ENCODE assay signal across 8 mouse cellular contexts in genomic region chr9:75038357-75038688, GRCm38 (mm10). TPM values are rescaled to one million over a fixed set of nuclear protein-coding genes. Genes with fewer than 3 reads are reported as not detected.
DNase-seq lines count a peak whose midpoint lies in the region; ATAC-seq and TF ChIP-seq lines count a peak whose summit lies in the region.

No protein-coding gene starts in this region.

- peak overlapping the region; percentile 95 for H3K4me3 ChIP-seq in liver, adult 2 months (ENCODE audit: insufficient read depth, low read depth, low read length)
- H3K4me3 ChIP-seq in embryonic facial prominence, embryonic 11.5 days (ENCODE audit: low read depth, low read length): peak overlapping the region; percentile 96
- peak overlapping the region; percentile 67 for H3K4me3 ChIP-seq in intestine, embryonic 15.5 days (replicated peaks)
- peak overlapping the region; percentile 97 for H3K4me3 ChIP-seq in neural tube, embryonic 13.5 days

- no peak for TF ChIP-seq CTCF in liver, adult 2 months (IDR thresholded peaks at IDR 0.05; ENCODE audit: low read depth, low read length)

- peaks cover 3% of the 10 kb centered on the region for H3K36me3 ChIP-seq in liver, adult 2 months (ENCODE audit: control insufficient read depth, insufficient read depth, low read length)
- H3K36me3 ChIP-seq in embryonic facial prominence, embryonic 11.5 days (replicated peaks; ENCODE audit: control insufficient read depth, insufficient read depth, low read depth, low read length): no peaks in the 10 kb centered on the region
- H3K36me3 ChIP-seq in intestine, embryonic 15.5 days: 0 out of 2 replicates have a peak, but pooled peaks cover 3% of the 10 kb centered on the region
- no peaks in the 10 kb centered on the region for H3K36me3 ChIP-seq in neural tube, embryonic 13.5 days

- H3K4me2 ChIP-seq in embryonic facial prominence, embryonic 11.5 days (ENCODE audit: low read depth, low read length): peak overlapping the region; percentile 49
- peak overlapping the region; percentile 61 for H3K4me2 ChIP-seq in intestine, embryonic 15.5 days (replicated peaks)
- H3K4me2 ChIP-seq in neural tube, embryonic 13.5 days: peak overlapping the region; percentile 81

- H3K79me2 ChIP-seq in liver, adult 2 months (ENCODE audit: control insufficient read depth, insufficient read depth, low read length): peaks cover 8% of the 10 kb centered on the region; the same call in 1 of the 2 replicates

- under 1% methylated on average over 10 of the region's 10 CpGs for WGBS in liver, adult 2 months
- 1% methylated on average over 10 of the region's 10 CpGs for WGBS in embryonic facial prominence, embryonic 11.5 days
- 1% methylated on average over 10 of the region's 10 CpGs for WGBS in intestine, embryonic 15.5 days
- WGBS in neural tube, embryonic 13.5 days: 1% methylated on average over 10 of the region's 10 CpGs

- peak; percentile 44 for DNase-seq in liver, adult 2 months (ENCODE audit: extremely low read depth, low read depth, low spot score)
- no peak for DNase-seq in liver
- DNase-seq in embryonic facial prominence, embryonic 11.5 days (ENCODE audit: low spot score): no peak
- DNase-seq in embryo, embryonic 10 days (ENCODE audit: low spot score): no peak
- no peak for DNase-seq in ovary, postnatal 14 days (ENCODE audit: low spot score)
- no peak for DNase-seq in left cerebral cortex, adult 11 months (ENCODE audit: low spot score)

- peaks cover 30% of the 10 kb centered on the region for H3K4me1 ChIP-seq in liver, adult 2 months (ENCODE audit: control insufficient read depth, insufficient read depth, low read length)
- H3K4me1 ChIP-seq in embryonic facial prominence, embryonic 11.5 days (ENCODE audit: control insufficient read depth, insufficient read depth, low read length): no peaks in the 10 kb centered on the region
- peaks cover 4% of the 10 kb centered on the region for H3K4me1 ChIP-seq in intestine, embryonic 15.5 days (replicated peaks)
- H3K4me1 ChIP-seq in neural tube, embryonic 13.5 days (replicated peaks): peaks cover 19% of the 10 kb centered on the region

- peak overlapping the region; percentile 74 for H3K27ac ChIP-seq in liver, adult 2 months (replicated peaks; ENCODE audit: insufficient read depth, low read depth, low read length)
- no peak overlapping the region for H3K27ac ChIP-seq in embryonic facial prominence, embryonic 11.5 days (replicated peaks; ENCODE audit: low read depth, low read length)
- no peak overlapping the region for H3K27ac ChIP-seq in intestine, embryonic 15.5 days
- no peak overlapping the region for H3K27ac ChIP-seq in neural tube, embryonic 13.5 days (replicated peaks)

- TF ChIP-seq POLR2A in liver, adult 2 months (IDR thresholded peaks at IDR 0.05; ENCODE audit: extremely low read depth, insufficient read depth, low read length): no peak

- H3K9ac ChIP-seq in liver, adult 2 months (ENCODE audit: low read depth, low read length): peak overlapping the region; percentile 94
- peak overlapping the region; percentile 93 for H3K9ac ChIP-seq in embryonic facial prominence, embryonic 11.5 days (replicated peaks; ENCODE audit: low read length)
- peak overlapping the region; percentile 94 for H3K9ac ChIP-seq in intestine, embryonic 15.5 days
- peak overlapping the region; percentile 93 for H3K9ac ChIP-seq in neural tube, embryonic 13.5 days

- no peaks in the 10 kb centered on the region for H3K27me3 ChIP-seq in liver, adult 2 months (ENCODE audit: control insufficient read depth, insufficient read depth, low read length)
- H3K27me3 ChIP-seq in embryonic facial prominence, embryonic 11.5 days (ENCODE audit: control insufficient read depth, insufficient read depth, low read length): no peaks in the 10 kb centered on the region
- H3K27me3 ChIP-seq in intestine, embryonic 15.5 days (replicated peaks): no peaks in the 10 kb centered on the region
- H3K27me3 ChIP-seq in neural tube, embryonic 13.5 days: no peaks in the 10 kb centered on the region

- no peak for ATAC-seq in embryonic facial prominence, embryonic 11.5 days (replicated peaks; ENCODE audit: insufficient number of reproducible peaks, low FRiP score, low TSS enrichment, low read depth)
- no peak for ATAC-seq in intestine, embryonic 15.5 days
- ATAC-seq in neural tube, embryonic 13.5 days (ENCODE audit: low read depth): no peak

- H3K9me3 ChIP-seq in embryonic facial prominence, embryonic 11.5 days (replicated peaks; ENCODE audit: control insufficient read depth, low read length): no peaks in the 10 kb centered on the region
- H3K9me3 ChIP-seq in intestine, embryonic 15.5 days: no peaks in the 10 kb centered on the region
- no peaks in the 10 kb centered on the region for H3K9me3 ChIP-seq in neural tube, embryonic 13.5 days

RNA-seq across cellular contexts. Expression of gene Arpp19, which starts 0.9 kb away (rescaled TPM):
- total RNA-seq in liver, adult 2 months (2014; rRNA removed): 23.0 and 38.5 TPM in 2 replicates
- 7.8 and 8.1 TPM in 2 replicates for polyA plus RNA-seq in liver, adult 2 months (2012; rRNA removed)
- 367 and 386 TPM in 2 replicates for polyA plus RNA-seq in embryonic facial prominence, embryonic 11.5 days (2014; fragmentation: Nextera tagmentation; extraction: Ambion mirVana)
- 267 and 317 TPM in 2 replicates for polyA plus RNA-seq in intestine, embryonic 15.5 days (2015; fragmentation: Nextera tagmentation; extraction: Ambion mirVana)
- 228 and 239 TPM in 2 replicates for polyA plus RNA-seq in neural tube, embryonic 13.5 days (2015; fragmentation: Nextera tagmentation; extraction: Ambion mirVana)

RNA-seq across cellular contexts. Expression of gene Myo5a, which starts 32.5 kb away (rescaled TPM):
- total RNA-seq in liver, adult 2 months (2014; rRNA removed): 0.74 and 1.1 TPM in 2 replicates
- polyA plus RNA-seq in liver, adult 2 months (2012; rRNA removed): 0.06 and 0.17 TPM in 2 replicates
- 23.5 and 25.3 TPM in 2 replicates for polyA plus RNA-seq in embryonic facial prominence, embryonic 11.5 days (2014; fragmentation: Nextera tagmentation; extraction: Ambion mirVana)
- polyA plus RNA-seq in intestine, embryonic 15.5 days (2015; fragmentation: Nextera tagmentation; extraction: Ambion mirVana): 7.6 and 7.9 TPM in 2 replicates
- polyA plus RNA-seq in neural tube, embryonic 13.5 days (2015; fragmentation: Nextera tagmentation; extraction: Ambion mirVana): 33.1 and 33.5 TPM in 2 replicates

Comparison
In these comparisons a context has a peak if more than half of its experiments do, and no peak if none do; other contexts are left out.
1. RNA of gene Arpp19, which starts 0.9 kb away (polyA plus RNA-seq): 367 to 386 TPM in embryonic facial prominence, embryonic 11.5 days, 267 to 317 TPM in intestine, embryonic 15.5 days and 228 to 239 TPM in neural tube, embryonic 13.5 days; 7.8 to 8.1 TPM in liver, adult 2 months; every median in the first group is over 10 times any median in the second.
2. Peak in every context shown above with its lines, with median percentiles within 50 percentile points of each other: H3K4me3 ChIP-seq, H3K9ac ChIP-seq and H3K4me2 ChIP-seq.